Mouse (Mus musculus): ENCODE results near the gene Wdr26. TPM values are rescaled to one million over a fixed set of nuclear protein-coding genes. Genes with fewer than 3 reads are reported as not detected.

The Wdr26 gene
- polyA plus RNA-seq, 1 experiment from 2014 or later, result 49.8 TPM

DNA sequence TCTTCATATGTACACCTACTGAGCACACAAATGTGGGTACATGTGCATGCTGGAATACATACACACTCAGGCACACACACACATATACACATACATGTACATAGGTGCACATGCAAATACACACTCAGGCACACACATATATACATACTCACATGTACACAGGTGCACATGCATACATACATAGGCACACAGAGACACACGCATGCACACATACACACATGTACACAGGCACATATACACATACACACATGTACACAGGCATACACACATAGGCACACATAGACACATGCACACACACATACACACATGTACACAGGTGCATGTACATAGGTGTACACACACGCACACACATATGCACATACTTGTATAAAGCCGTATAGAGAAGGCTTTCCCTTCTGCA is 29.4 kb upstream of the Wdr26 start:
- 97% methylated on average over 3 of the region's 3 CpGs for WGBS

GRCm38 (mm10) chr1:181237332-181237731 is 25.5 kb upstream of the Wdr26 start:
- H3K4me2 ChIP-seq (replicated peaks), result no peak overlapping the region
- no peak overlapping the region for H3K9ac ChIP-seq
- H3K4me1 ChIP-seq (replicated peaks; ENCODE audit: control insufficient read depth, insufficient read depth, low read length), result no peaks in the 10 kb centered on the region
- no peaks in the 10 kb centered on the region for H3K27me3 ChIP-seq (ENCODE audit: control insufficient read depth, insufficient read depth, low read length)
- no peaks in the 10 kb centered on the region for H3K36me3 ChIP-seq (replicated peaks; ENCODE audit: control insufficient read depth, insufficient read depth)
- no peak overlapping the region for H3K27ac ChIP-seq
- no peak overlapping the region for H3K4me3 ChIP-seq (replicated peaks; ENCODE audit: low read length)
- DNase-seq (ENCODE audit: low spot score), result no peak
- no peak for ATAC-seq (ENCODE audit: low FRiP score)
- H3K9me3 ChIP-seq (ENCODE audit: control insufficient read depth, low read length), result no peaks in the 10 kb centered on the region
- whole genome bisulfite sequencing, result 61% methylated on average over 5 of the region's 5 CpGs

More for the DNA sequence above, 29.4 kb upstream of the Wdr26 start:
- no peak overlapping the region for H3K9ac ChIP-seq
- H3K9me3 ChIP-seq (ENCODE audit: control insufficient read depth, low read length), result no peaks in the 10 kb centered on the region
- no peak overlapping the region for H3K4me2 ChIP-seq (replicated peaks)
- no peaks in the 10 kb centered on the region for H3K36me3 ChIP-seq (replicated peaks; ENCODE audit: control insufficient read depth, insufficient read depth)
- no peaks in the 10 kb centered on the region for H3K27me3 ChIP-seq (ENCODE audit: control insufficient read depth, insufficient read depth, low read length)
- DNase-seq (ENCODE audit: low spot score) (no peak), ATAC-seq (ENCODE audit: low FRiP score) (no peak)
- H3K4me3 ChIP-seq (replicated peaks; ENCODE audit: low read length), result no peak overlapping the region
- H3K4me1 ChIP-seq (replicated peaks; ENCODE audit: control insufficient read depth, insufficient read depth, low read length), result no peaks in the 10 kb centered on the region
- no peak overlapping the region for H3K27ac ChIP-seq

DNA sequence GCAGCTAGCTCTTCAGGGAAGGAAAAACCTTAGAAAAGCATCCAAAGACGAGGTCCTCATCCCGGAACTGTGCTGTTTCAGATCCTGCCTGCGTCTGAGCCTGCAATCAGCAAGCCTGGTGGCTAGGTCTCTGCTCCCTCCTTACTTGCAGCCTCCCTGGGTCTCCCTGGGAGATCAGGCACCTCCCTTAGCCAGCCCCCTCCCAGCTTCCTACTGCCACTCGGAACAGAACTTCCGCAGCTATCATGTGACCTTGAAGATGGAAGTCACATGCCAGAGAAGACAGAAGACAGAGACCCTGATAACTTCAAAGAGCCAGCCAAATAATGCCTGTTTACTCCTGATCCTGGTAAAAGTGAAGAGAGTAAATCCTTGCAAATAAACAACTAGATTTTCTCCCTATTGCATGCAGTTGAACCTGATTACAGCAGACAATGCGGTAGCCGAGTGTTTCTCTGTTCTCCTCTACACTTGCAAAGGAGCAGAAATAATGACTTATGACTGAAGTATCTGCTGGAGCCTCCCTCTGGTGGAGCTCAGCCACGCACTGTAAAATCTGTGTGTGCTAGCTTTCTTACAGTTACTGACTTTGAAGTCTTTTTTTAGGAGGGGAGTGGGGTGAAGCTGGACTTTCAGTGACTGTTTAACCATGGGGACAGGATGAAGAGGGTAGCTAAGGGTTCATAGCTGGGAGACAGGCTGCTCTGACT is 22.7 kb upstream of the Wdr26 start:
- H3K4me1 ChIP-seq (replicated peaks; ENCODE audit: control insufficient read depth, insufficient read depth, low read length), result no peaks in the 10 kb centered on the region
- H3K9me3 ChIP-seq (ENCODE audit: control insufficient read depth, low read length), result no peaks in the 10 kb centered on the region
- no peak for ATAC-seq (ENCODE audit: low FRiP score)
- H3K27ac ChIP-seq, result no peak overlapping the region
- H3K36me3 ChIP-seq (replicated peaks; ENCODE audit: control insufficient read depth, insufficient read depth), result no peaks in the 10 kb centered on the region
- no peak for DNase-seq (ENCODE audit: low spot score)
- no peak overlapping the region for H3K4me2 ChIP-seq (replicated peaks)
- H3K4me3 ChIP-seq (replicated peaks; ENCODE audit: low read length), result no peak overlapping the region
- WGBS, result 54% methylated on average over 8 of the region's 8 CpGs
- H3K9ac ChIP-seq, result no peak overlapping the region
- H3K27me3 ChIP-seq (ENCODE audit: control insufficient read depth, insufficient read depth, low read length), result no peaks in the 10 kb centered on the region

- no peak overlapping the region for H3K4me2 ChIP-seq (replicated peaks)
- H3K36me3 ChIP-seq (replicated peaks; ENCODE audit: control insufficient read depth, insufficient read depth), result no peaks in the 10 kb centered on the region
- H3K9me3 ChIP-seq (ENCODE audit: control insufficient read depth, low read length), result no peaks in the 10 kb centered on the region
- H3K4me3 ChIP-seq (replicated peaks; ENCODE audit: low read length), result no peak overlapping the region
- no peak overlapping the region for H3K27ac ChIP-seq
- 87% methylated on average over 6 of the region's 6 CpGs for WGBS
- H3K4me1 ChIP-seq (replicated peaks; ENCODE audit: control insufficient read depth, insufficient read depth, low read length), result no peaks in the 10 kb centered on the region
- ATAC-seq (ENCODE audit: low FRiP score) (no peak), DNase-seq (ENCODE audit: low spot score) (no peak)
- no peak overlapping the region for H3K9ac ChIP-seq
- H3K27me3 ChIP-seq (ENCODE audit: control insufficient read depth, insufficient read depth, low read length), result no peaks in the 10 kb centered on the region
These were observed 21.9 kb upstream of the Wdr26 start for GRCm38 (mm10) chr1:181233734-181234133.

GRCm38 (mm10) chr1:181232307-181233027 is 20.7 kb upstream of the Wdr26 start:
- ATAC-seq (ENCODE audit: low FRiP score) (no peak), DNase-seq (ENCODE audit: low spot score) (peak; percentile 50)
- H3K4me2 ChIP-seq (replicated peaks), result no peak overlapping the region
- H3K4me3 ChIP-seq (replicated peaks; ENCODE audit: low read length), result no peak overlapping the region
- H3K4me1 ChIP-seq (replicated peaks; ENCODE audit: control insufficient read depth, insufficient read depth, low read length), result no peaks in the 10 kb centered on the region
- no peaks in the 10 kb centered on the region for H3K36me3 ChIP-seq (replicated peaks; ENCODE audit: control insufficient read depth, insufficient read depth)
- H3K27ac ChIP-seq, result no peak overlapping the region
- no peaks in the 10 kb centered on the region for H3K27me3 ChIP-seq (ENCODE audit: control insufficient read depth, insufficient read depth, low read length)
- WGBS, result 25% methylated on average over 8 of the region's 8 CpGs
- H3K9me3 ChIP-seq (ENCODE audit: control insufficient read depth, low read length), result no peaks in the 10 kb centered on the region
- no peak overlapping the region for H3K9ac ChIP-seq

DNA sequence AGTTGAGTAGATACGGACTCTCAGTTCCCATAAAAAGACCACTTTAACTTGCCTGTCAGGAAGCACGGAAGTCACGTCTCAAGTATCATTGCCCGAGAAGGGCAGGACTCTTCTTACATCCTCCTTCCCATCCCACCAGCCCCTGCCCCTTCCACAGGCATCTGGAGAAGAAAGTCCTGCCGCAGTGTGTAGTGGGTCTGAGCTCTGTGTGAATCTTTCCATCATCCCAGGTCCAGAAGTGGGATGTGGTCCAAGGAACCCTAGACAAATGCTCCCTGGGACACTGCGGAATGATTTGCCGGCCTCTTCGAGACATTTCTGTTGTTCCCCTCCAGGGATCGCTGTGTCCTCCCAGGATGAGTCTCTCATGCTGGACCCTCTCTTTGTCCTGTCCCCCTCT is 20.0 kb upstream of the Wdr26 start:
- WGBS, result 83% methylated on average over 9 of the region's 9 CpGs
- no peak overlapping the region for H3K27ac ChIP-seq
- H3K27me3 ChIP-seq (ENCODE audit: control insufficient read depth, insufficient read depth, low read length), result no peaks in the 10 kb centered on the region
- ATAC-seq (ENCODE audit: low FRiP score) (no peak), DNase-seq (ENCODE audit: low spot score) (no peak)
- no peaks in the 10 kb centered on the region for H3K9me3 ChIP-seq (ENCODE audit: control insufficient read depth, low read length)
- no peak overlapping the region for H3K4me2 ChIP-seq (replicated peaks)
- no peaks in the 10 kb centered on the region for H3K4me1 ChIP-seq (replicated peaks; ENCODE audit: control insufficient read depth, insufficient read depth, low read length)
- no peak overlapping the region for H3K9ac ChIP-seq
- no peak overlapping the region for H3K4me3 ChIP-seq (replicated peaks; ENCODE audit: low read length)
- H3K36me3 ChIP-seq (replicated peaks; ENCODE audit: control insufficient read depth, insufficient read depth), result no peaks in the 10 kb centered on the region

GRCm38 (mm10) chr1:181231262-181231661 is 19.5 kb upstream of the Wdr26 start:
- ATAC-seq (ENCODE audit: low FRiP score) (no peak), DNase-seq (ENCODE audit: low spot score) (no peak)
- no peak overlapping the region for H3K9ac ChIP-seq
- no peaks in the 10 kb centered on the region for H3K4me1 ChIP-seq (replicated peaks; ENCODE audit: control insufficient read depth, insufficient read depth, low read length)
- H3K4me2 ChIP-seq (replicated peaks), result no peak overlapping the region
- no peak overlapping the region for H3K27ac ChIP-seq
- H3K36me3 ChIP-seq (replicated peaks; ENCODE audit: control insufficient read depth, insufficient read depth), result no peaks in the 10 kb centered on the region
- no peaks in the 10 kb centered on the region for H3K27me3 ChIP-seq (ENCODE audit: control insufficient read depth, insufficient read depth, low read length)
- H3K9me3 ChIP-seq (ENCODE audit: control insufficient read depth, low read length), result no peaks in the 10 kb centered on the region
- WGBS, result 44% methylated on average over 7 of the region's 7 CpGs
- no peak overlapping the region for H3K4me3 ChIP-seq (replicated peaks; ENCODE audit: low read length)

- Histone ChIP-seq H3K9ac (no peak overlapping the region), H3K4me1 (replicated peaks; ENCODE audit: control insufficient read depth, insufficient read depth, low read length) (no peaks in the 10 kb centered on the region), H3K4me3 (replicated peaks; ENCODE audit: low read length) (no peak overlapping the region), H3K36me3 (replicated peaks; ENCODE audit: control insufficient read depth, insufficient read depth) (no peaks in the 10 kb centered on the region), H3K27ac (no peak overlapping the region), H3K9me3 (ENCODE audit: control insufficient read depth, low read length) (no peaks in the 10 kb centered on the region), H3K27me3 (ENCODE audit: control insufficient read depth, insufficient read depth, low read length) (no peaks in the 10 kb centered on the region), H3K4me2 (replicated peaks) (no peak overlapping the region)
- ATAC-seq (ENCODE audit: low FRiP score) (no peak), DNase-seq (ENCODE audit: low spot score) (no peak)
- 41% methylated on average over 10 of the region's 10 CpGs for WGBS
These were observed 18.9 kb upstream of the Wdr26 start for GRCm38 (mm10) chr1:181230731-181231148.

- Histone ChIP-seq H3K4me3 (replicated peaks; ENCODE audit: low read length) (no peak overlapping the region), H3K27ac (no peak overlapping the region), H3K36me3 (replicated peaks; ENCODE audit: control insufficient read depth, insufficient read depth) (no peaks in the 10 kb centered on the region), H3K27me3 (ENCODE audit: control insufficient read depth, insufficient read depth, low read length) (no peaks in the 10 kb centered on the region), H3K9ac (no peak overlapping the region), H3K4me2 (replicated peaks) (no peak overlapping the region), H3K9me3 (ENCODE audit: control insufficient read depth, low read length) (no peaks in the 10 kb centered on the region), H3K4me1 (replicated peaks; ENCODE audit: control insufficient read depth, insufficient read depth, low read length) (no peaks in the 10 kb centered on the region)
- 94% methylated on average over 5 of the region's 5 CpGs for WGBS
- DNase-seq (ENCODE audit: low spot score), result no peak
- ATAC-seq (ENCODE audit: low FRiP score), result no peak
These were observed 17.2 kb upstream of the Wdr26 start for GRCm38 (mm10) chr1:181229046-181229445.

All from hindbrain, embryonic 14.5 days (tissue).